Mouse (Mus musculus) C2C12 (cell line): ENCODE data around the gene Dennd4a. TPM values are rescaled to one million over a fixed set of nuclear protein-coding genes. Genes with fewer than 3 reads are reported as not detected.
A peak's percentile ranks its signal among the peaks of the same experiment; 100 is the strongest.

ENCODE experiments used
- H3K27me3 ChIP-seq: one replicate; pipeline ENCODE4 v1.6.1; 2011; ENCODE audit not compliant: control insufficient read depth, insufficient read depth, insufficient read length
- H3K36me3 ChIP-seq: one replicate; pipeline ENCODE4 v1.6.1; 2011; ENCODE audit not compliant: control insufficient read depth, insufficient read depth
- H3K4me3 ChIP-seq: one replicate; pipeline ENCODE4 v1.5.1; 2011; ENCODE audit warnings: mild to moderate bottlenecking, control low read depth; ENCODE audit not compliant: poor library complexity, insufficient read depth, severe bottlenecking
- H3K79me2 ChIP-seq: one replicate; pipeline ENCODE4 v1.6.1; 2011; ENCODE audit not compliant: control insufficient read depth, insufficient read depth
- H3K79me3 ChIP-seq: one replicate; pipeline ENCODE4 v1.6.1; 2011; ENCODE audit warnings: low read depth, control low read depth
- H3ac ChIP-seq: one replicate; pipeline ENCODE3; 2011; ENCODE audit warnings: low read depth; ENCODE audit not compliant: control insufficient read depth, insufficient read length
- CEBPB ChIP-seq: IDR thresholded peaks from one replicate; pipeline ENCODE4 v1.6.1; 2011; ENCODE audit warnings: low read depth, mild to moderate bottlenecking, control low read depth, moderate library complexity
- CTCF ChIP-seq: IDR thresholded peaks from one replicate; pipeline ENCODE4 v1.5.1; 2011; ENCODE audit not compliant: control insufficient read depth, insufficient read depth, insufficient read length
- FOSL1 ChIP-seq: IDR thresholded peaks from one replicate; pipeline ENCODE4 v1.8.0; 2011; ENCODE audit warnings: mild to moderate bottlenecking, low read length; ENCODE audit not compliant: poor library complexity, insufficient read depth, severe bottlenecking
- MAX ChIP-seq: IDR thresholded peaks from one replicate; pipeline ENCODE4 v1.6.1; 2011; ENCODE audit warnings: mild to moderate bottlenecking, control low read depth
- MYOD1 ChIP-seq: IDR thresholded peaks from one replicate; pipeline ENCODE4 v1.6.1; 2011; ENCODE audit warnings: low read depth; ENCODE audit not compliant: control insufficient read depth, insufficient read length
- MYOG ChIP-seq: IDR thresholded peaks from one replicate; pipeline ENCODE4 v1.6.1; 2011; ENCODE audit not compliant: control insufficient read depth, insufficient read length; ENCODE audit errors: extremely low read depth
- USF1 ChIP-seq: IDR thresholded peaks from one replicate; pipeline ENCODE4 v1.6.1; 2011; ENCODE audit warnings: low read depth, mild to moderate bottlenecking, control low read depth, moderate library complexity
- polyA plus RNA-seq: library from polyadenylated mRNA; unstranded; fragments of >200 nt; fragmentation: generic; extraction: Trizol; gene quantifications from one replicate; pipeline ENCODE4 v1.2.1, GENCODE M21; 2012; ENCODE audit warnings: missing spikeins

The Dennd4a gene
- polyA plus RNA-seq, 1 experiment: 1.3 TPM

GRCm38 (mm10) chr9:64934015-64934754, 123.0 kb downstream of the Dennd4a start:
- H3K4me3 ChIP-seq: no peak overlapping the region
- H3ac ChIP-seq: no peak overlapping the region
- H3K27me3 ChIP-seq: peaks cover 20% of the 10 kb centered on the region
- TF ChIP-seq MAX: no peak
- TF ChIP-seq CTCF: no peak
- no peak for TF ChIP-seq CEBPB
- no peak for TF ChIP-seq USF1
- TF ChIP-seq FOSL1: no peak
- TF ChIP-seq MYOD1: no peak
- no peak for TF ChIP-seq MYOG
- H3K79me3 ChIP-seq: no peaks in the 10 kb centered on the region
- no peaks in the 10 kb centered on the region for H3K36me3 ChIP-seq
- no peaks in the 10 kb centered on the region for H3K79me2 ChIP-seq

GRCm38 (mm10) chr9:64936508-64936907, 125.4 kb downstream of the Dennd4a start:
- H3K27me3 ChIP-seq: peaks cover 20% of the 10 kb centered on the region
- no peaks in the 10 kb centered on the region for H3K36me3 ChIP-seq
- peak; percentile 49 for TF ChIP-seq CTCF
- TF ChIP-seq MAX: no peak
- H3K4me3 ChIP-seq: no peak overlapping the region
- no peaks in the 10 kb centered on the region for H3K79me2 ChIP-seq
- H3ac ChIP-seq: no peak overlapping the region
- H3K79me3 ChIP-seq: no peaks in the 10 kb centered on the region

- no peak overlapping the region for H3ac ChIP-seq
- H3K79me3 ChIP-seq: no peaks in the 10 kb centered on the region
- no peaks in the 10 kb centered on the region for H3K79me2 ChIP-seq
- TF ChIP-seq FOSL1 (no peak), CEBPB (no peak)
- H3K36me3 ChIP-seq: no peaks in the 10 kb centered on the region
- no peak overlapping the region for H3K4me3 ChIP-seq
- peaks cover 24% of the 10 kb centered on the region for H3K27me3 ChIP-seq
These were observed 126.4 kb downstream of the Dennd4a start for GRCm38 (mm10) chr9:64937491-64937890.

- H3K79me3 ChIP-seq: no peaks in the 10 kb centered on the region
- H3K27me3 ChIP-seq: peaks cover 32% of the 10 kb centered on the region
- H3K36me3 ChIP-seq: no peaks in the 10 kb centered on the region
- no peak overlapping the region for H3ac ChIP-seq
- H3K4me3 ChIP-seq: no peak overlapping the region
- H3K79me2 ChIP-seq: no peaks in the 10 kb centered on the region
- TF ChIP-seq MYOG (no peak), USF1 (no peak), MAX (no peak), MYOD1 (no peak), CEBPB (no peak), FOSL1 (no peak), CTCF (no peak)
These were observed 127.4 kb downstream of the Dennd4a start for GRCm38 (mm10) chr9:64938535-64938934.

- H3K27me3 ChIP-seq: peaks cover 38% of the 10 kb centered on the region
- no peak overlapping the region for H3K4me3 ChIP-seq
- H3ac ChIP-seq: no peak overlapping the region
- no peaks in the 10 kb centered on the region for H3K79me2 ChIP-seq
- H3K79me3 ChIP-seq: no peaks in the 10 kb centered on the region
- TF ChIP-seq MYOG: no peak
- H3K36me3 ChIP-seq: no peaks in the 10 kb centered on the region
These were observed 128.1 kb downstream of the Dennd4a start for GRCm38 (mm10) chr9:64939281-64939680.

- Histone ChIP-seq H3K36me3 (no peaks in the 10 kb centered on the region), H3K79me2 (no peaks in the 10 kb centered on the region), H3K79me3 (no peaks in the 10 kb centered on the region), H3K4me3 (no peak overlapping the region), H3ac (no peak overlapping the region), H3K27me3 (peaks cover 39% of the 10 kb centered on the region)
- TF ChIP-seq MAX (no peak), USF1 (no peak), CEBPB (no peak), MYOD1 (no peak), FOSL1 (no peak), MYOG (no peak), CTCF (no peak)
These were observed 128.7 kb downstream of the Dennd4a start for GRCm38 (mm10) chr9:64939790-64940189.
